In the genomic region with DNA sequence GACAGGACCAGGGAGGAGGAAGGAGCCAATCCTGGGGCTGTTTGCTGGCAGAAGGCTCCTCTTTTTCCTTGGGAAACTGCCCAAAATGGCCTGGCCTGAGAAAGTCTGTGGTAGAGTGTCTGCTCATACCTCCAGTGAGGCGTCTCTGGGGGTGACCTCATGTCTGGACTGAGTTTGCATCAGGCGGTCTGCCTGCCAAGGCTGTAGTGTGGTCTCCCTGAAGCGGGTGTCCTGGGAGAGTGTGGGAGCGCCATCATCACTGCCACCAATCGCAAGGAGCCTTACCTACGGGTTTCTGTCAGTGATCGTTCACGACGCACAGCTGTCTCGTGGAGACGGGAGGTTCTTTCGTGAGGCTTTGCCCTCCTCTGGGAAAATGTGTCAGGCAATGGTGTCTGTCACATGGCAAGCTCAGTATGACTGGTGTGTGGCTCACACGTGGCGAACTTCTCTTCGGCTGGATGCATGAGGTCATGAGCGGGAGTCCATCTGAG, we compare ENCODE assay signal across 19 mouse cellular contexts. TPM values are rescaled to one million over a fixed set of nuclear protein-coding genes. Genes with fewer than 3 reads are reported as not detected.
A peak's percentile ranks its signal among the peaks of the same experiment; 100 is the strongest.
DNase-seq lines count a peak whose midpoint lies in the region; ATAC-seq and TF ChIP-seq lines count a peak whose summit lies in the region.
"Had no signal": no experiment of that assay in that cellular context is flagged by ENCODE, and none has a peak within 500 bp of the region (broad histone marks: within the 10 kb centered on the region; RNA-seq: fewer than 3 reads in every experiment).

No protein-coding gene starts in this region.

- no peaks in the 10 kb centered on the region for H3K9me3 ChIP-seq in forebrain, embryonic 10.5 days
- H3K9me3 ChIP-seq in forebrain, embryonic 13.5 days (replicated peaks), result no peaks in the 10 kb centered on the region
- H3K9me3 ChIP-seq: embryonic facial prominence, embryonic 10.5 days; forebrain, embryonic 15.5 days; hindbrain, embryonic 12.5 days; kidney, embryonic 15.5 days; liver, embryonic 13.5 days; midbrain, embryonic 13.5 days; neural tube, embryonic 15.5 days had no signal

- H3K4me2 ChIP-seq in forebrain, embryonic 13.5 days, result no peak overlapping the region
- H3K4me2 ChIP-seq: forebrain, embryonic 15.5 days; hindbrain, embryonic 12.5 days; kidney, embryonic 15.5 days; liver, embryonic 13.5 days; midbrain, embryonic 13.5 days; neural tube, embryonic 15.5 days had no signal

- no peak overlapping the region for H3K9ac ChIP-seq in forebrain, embryonic 13.5 days
- H3K9ac ChIP-seq: forebrain, embryonic 15.5 days; hindbrain, embryonic 12.5 days; kidney, embryonic 15.5 days; liver, embryonic 13.5 days; midbrain, embryonic 13.5 days; neural tube, embryonic 15.5 days had no signal

- 93% methylated on average over 16 of the region's 16 CpGs for WGBS in forebrain, embryonic 10.5 days
- 87% methylated on average over 16 of the region's 16 CpGs for WGBS in forebrain, embryonic 13.5 days

- H3K27ac ChIP-seq in forebrain, embryonic 10.5 days, result peak overlapping the region; percentile 22; the same call in 1 of the 2 replicates
- H3K27ac ChIP-seq in forebrain, embryonic 13.5 days, result no peak overlapping the region
- H3K27ac ChIP-seq: embryonic facial prominence, embryonic 10.5 days; forebrain, embryonic 15.5 days; hindbrain, embryonic 12.5 days; kidney, embryonic 15.5 days; liver, embryonic 13.5 days; midbrain, embryonic 13.5 days; neural tube, embryonic 15.5 days had no signal

- peak overlapping the region; percentile 13 for H3ac ChIP-seq in C2C12 (ENCODE audit: control insufficient read depth, insufficient read length, low read depth)

- peaks cover 15% of the 10 kb centered on the region for H3K36me3 ChIP-seq in forebrain, embryonic 10.5 days (replicated peaks)
- H3K36me3 ChIP-seq in forebrain, embryonic 13.5 days (ENCODE audit: poor library complexity, severe bottlenecking), result no peaks in the 10 kb centered on the region
- H3K36me3 ChIP-seq in C2C12 (ENCODE audit: control insufficient read depth, insufficient read depth), result no peaks in the 10 kb centered on the region
- H3K36me3 ChIP-seq: embryonic facial prominence, embryonic 10.5 days; forebrain, embryonic 15.5 days; hindbrain, embryonic 12.5 days; kidney, embryonic 15.5 days; liver, embryonic 13.5 days; midbrain, embryonic 13.5 days; neural tube, embryonic 15.5 days had no signal

- TF ChIP-seq CTCF in C2C12 (IDR thresholded peaks at IDR 0.05; ENCODE audit: control insufficient read depth, insufficient read depth, insufficient read length), result no peak

- intact Hi-C loops in gastrocnemius, postnatal 14 days (cut with DNase I; ENCODE audit: low total_unique reads), result loop anchor here (1.0 kb wide), 1 partner anchor 83 kb away; no protein-coding TSS in a partner anchor

- peaks cover 54% of the 10 kb centered on the region for H3K27me3 ChIP-seq in forebrain, embryonic 10.5 days (ENCODE audit: poor library complexity, severe bottlenecking)
- H3K27me3 ChIP-seq in forebrain, embryonic 13.5 days, result peaks cover 18% of the 10 kb centered on the region
- no peaks in the 10 kb centered on the region for H3K27me3 ChIP-seq in C2C12 (ENCODE audit: control insufficient read depth, insufficient read depth, insufficient read length)

- no peaks in the 10 kb centered on the region for H3K79me2 ChIP-seq in C2C12 (ENCODE audit: control insufficient read depth, insufficient read depth)

- no peaks in the 10 kb centered on the region for H3K79me3 ChIP-seq in C2C12 (ENCODE audit: low read depth)

- H3K4me1 ChIP-seq in forebrain, embryonic 10.5 days, result peaks cover 86% of the 10 kb centered on the region
- H3K4me1 ChIP-seq in forebrain, embryonic 13.5 days, result peaks cover 24% of the 10 kb centered on the region

- no peak for ATAC-seq in forebrain, embryonic 13.5 days
- ATAC-seq: forebrain, embryonic 15.5 days had no signal

- H3K4me3 ChIP-seq in forebrain, embryonic 10.5 days, result no peak overlapping the region
- no peak overlapping the region for H3K4me3 ChIP-seq in forebrain, embryonic 13.5 days
- no peak overlapping the region for H3K4me3 ChIP-seq in C2C12 (ENCODE audit: insufficient read depth, poor library complexity, severe bottlenecking)
- H3K4me3 ChIP-seq: embryonic facial prominence, embryonic 10.5 days; forebrain, embryonic 15.5 days; hindbrain, embryonic 12.5 days; kidney, embryonic 15.5 days; liver, embryonic 13.5 days; midbrain, embryonic 13.5 days; neural tube, embryonic 15.5 days had no signal

- DNase-seq in forebrain, embryonic 10.5 days (ENCODE audit: extremely low spot score, low spot score), result no peak
- DNase-seq in gastrocnemius, postnatal 14 days, result peak; percentile 63
- DNase-seq in heart, postnatal 4 days, result peak; percentile 69
- DNase-seq in cerebellum, postnatal 14 days, result no peak
- no peak for DNase-seq in liver
- DNase-seq in embryo, embryonic 11 days, result no peak
- DNase-seq: adrenal gland, postnatal 25 days; B cell, adult 2 months; cerebellum, adult 11-12 months; liver, embryonic 13.5 days; right cerebral cortex, postnatal 25 days had no signal

TF ChIP-seq in C2C12, 6 proteins besides CTCF, POLR2A, EP300 and RAD21:
- peak; percentile 76 for TF ChIP-seq MAX (IDR thresholded peaks at IDR 0.05)
- TF ChIP-seq MYOD1 (IDR thresholded peaks at IDR 0.05; ENCODE audit: control insufficient read depth, insufficient read length, low read depth), result peak; percentile 61
- TF ChIP-seq MYOG (IDR thresholded peaks at IDR 0.05; ENCODE audit: control insufficient read depth, extremely low read depth, insufficient read length), result no peak
- TF ChIP-seq CEBPB (IDR thresholded peaks at IDR 0.05; ENCODE audit: low read depth), result peak; percentile 30
- peak; percentile 73 for TF ChIP-seq USF1 (IDR thresholded peaks at IDR 0.05; ENCODE audit: low read depth)
- TF ChIP-seq FOSL1 (IDR thresholded peaks at IDR 0.05; ENCODE audit: insufficient read depth, low read length, poor library complexity, severe bottlenecking), result no peak

RNA-seq across cellular contexts. Expression of a gene that starts 2.3 kb away (rescaled TPM):
- 2.8 and 3.4 TPM in 2 replicates for polyA plus RNA-seq in forebrain, embryonic 10.5 days (2016; fragmentation: Nextera tagmentation; extraction: Ambion mirVana)
- polyA plus RNA-seq in forebrain, embryonic 13.5 days (2015; fragmentation: Nextera tagmentation; extraction: Ambion mirVana), result 2.5 and 2.7 TPM in 2 replicates
- polyA plus RNA-seq in C2C12 (2012; fragmentation: generic; extraction: Trizol), result 1.6 TPM
- total RNA-seq in gastrocnemius, postnatal 14 days (2021), result 1 to 10 TPM in 1 of 2 experiments, under 1 TPM in 1; 0.55 to 1.2 TPM
- total RNA-seq in heart, postnatal 4 days (2021), result 1 to 10 TPM; 2.5 to 2.8 TPM
- polyA plus RNA-seq: liver, embryonic 13.5 days had no signal

RNA-seq across cellular contexts. Expression of a gene that starts 25.8 kb away (rescaled TPM):
- 19.4 and 20.1 TPM in 2 replicates for polyA plus RNA-seq in forebrain, embryonic 10.5 days (2016; fragmentation: Nextera tagmentation; extraction: Ambion mirVana)
- 23.1 and 26.3 TPM in 2 replicates for polyA plus RNA-seq in forebrain, embryonic 13.5 days (2015; fragmentation: Nextera tagmentation; extraction: Ambion mirVana)
- 0.67 TPM for polyA plus RNA-seq in C2C12 (2012; fragmentation: generic; extraction: Trizol)
- total RNA-seq in gastrocnemius, postnatal 14 days (2021), result under 1 TPM; 0.35 to 0.62 TPM
- total RNA-seq in heart, postnatal 4 days (2021), result 1 to 10 TPM; 2.5 to 3.3 TPM

RNA-seq across cellular contexts. Expression of a gene that starts 33.2 kb away (rescaled TPM):
- polyA plus RNA-seq in forebrain, embryonic 10.5 days (2016; fragmentation: Nextera tagmentation; extraction: Ambion mirVana), result 13.5 and 14.6 TPM in 2 replicates
- polyA plus RNA-seq in forebrain, embryonic 13.5 days (2015; fragmentation: Nextera tagmentation; extraction: Ambion mirVana), result 16.2 and 17.4 TPM in 2 replicates
- 7.0 TPM for polyA plus RNA-seq in C2C12 (2012; fragmentation: generic; extraction: Trizol)
- 1 to 10 TPM; 5.4 to 5.7 TPM for total RNA-seq in gastrocnemius, postnatal 14 days (2021)
- total RNA-seq in heart, postnatal 4 days (2021), result 10 to 100 TPM; 35.2 to 37.2 TPM

Comparison
In these comparisons a context has a peak if more than half of its experiments do, and no peak if none do; other contexts are left out.
1. DNase-seq: peak in gastrocnemius, postnatal 14 days (single experiment) and heart, postnatal 4 days (single experiment); none in forebrain, embryonic 10.5 days (single experiment), cerebellum, postnatal 14 days (0 of 2), liver (single experiment) and embryo, embryonic 11 days (single experiment).
2. RNA of a gene that starts 25.8 kb away (polyA plus RNA-seq): 23.1 to 26.3 TPM in forebrain, embryonic 13.5 days and 19.4 to 20.1 TPM in forebrain, embryonic 10.5 days; 0.67 TPM in C2C12 (single experiment); every median in the first group is over 10 times any median in the second.